Comparison of ENCODE assay signal across 8 mouse cellular contexts in the genomic region with DNA sequence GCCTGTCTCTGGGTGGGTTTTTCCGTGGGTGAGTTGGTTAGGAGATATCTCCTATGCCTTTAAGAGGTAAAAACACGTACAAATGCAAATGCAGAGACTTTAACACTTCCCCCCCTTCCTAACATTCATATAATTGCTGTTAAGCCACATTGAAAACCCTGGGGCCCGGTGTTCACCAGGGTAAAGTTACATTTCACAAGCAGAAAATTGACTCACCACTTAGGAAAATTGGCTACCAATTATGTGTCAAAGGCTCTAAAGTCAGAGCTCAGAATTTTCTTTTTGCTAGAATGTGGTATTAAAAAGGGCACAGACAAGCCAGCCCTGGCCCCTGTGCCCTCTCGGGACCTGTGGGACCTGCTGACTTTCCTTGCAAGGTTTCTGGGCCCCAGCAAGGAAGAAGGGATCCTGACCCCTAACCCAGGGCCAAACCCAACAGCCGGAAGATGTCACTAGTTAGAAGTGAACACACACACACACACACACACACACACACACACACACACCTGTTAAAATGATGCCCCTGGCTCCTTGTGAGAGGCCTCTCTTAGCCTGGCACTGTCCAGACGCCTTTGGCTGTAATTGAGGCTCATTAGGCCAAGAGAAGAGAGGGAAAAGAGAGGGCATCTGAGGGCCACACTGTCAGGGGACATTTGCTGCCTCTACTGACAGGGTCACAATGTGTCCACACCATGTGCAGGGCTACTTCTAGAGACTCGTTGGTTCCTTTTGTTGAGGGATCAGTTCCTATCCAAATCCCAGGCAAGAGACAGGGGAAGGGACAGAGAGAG. TPM values are rescaled to one million over a fixed set of nuclear protein-coding genes. Genes with fewer than 3 reads are reported as not detected.
DNase-seq lines count a peak whose midpoint lies in the region; ATAC-seq and TF ChIP-seq lines count a peak whose summit lies in the region.
"Had no signal": no experiment of that assay in that cellular context is flagged by ENCODE, and none has a peak within 500 bp of the region (broad histone marks: within the 10 kb centered on the region; RNA-seq: fewer than 3 reads in every experiment).

No protein-coding gene starts in this region.

- no peaks in the 10 kb centered on the region for H3K27me3 ChIP-seq in kidney, embryonic 16.5 days (ENCODE audit: insufficient read depth, low read length)
- H3K27me3 ChIP-seq in embryonic facial prominence, embryonic 15.5 days = no peaks in the 10 kb centered on the region; the same call in 1 of the 2 replicates
- H3K27me3 ChIP-seq in hindbrain, embryonic 13.5 days = no peaks in the 10 kb centered on the region
- no peaks in the 10 kb centered on the region for H3K27me3 ChIP-seq in midbrain, postnatal 0 days (ENCODE audit: insufficient read depth, low read length)

- H3K4me3 ChIP-seq in kidney, embryonic 16.5 days (ENCODE audit: low read length) = peak overlapping the region; percentile 38; the same call in 1 of the 2 replicates
- no peak overlapping the region for H3K4me3 ChIP-seq in embryonic facial prominence, embryonic 15.5 days (replicated peaks)
- H3K4me3 ChIP-seq in hindbrain, embryonic 13.5 days = no peak overlapping the region
- 0 out of 2 replicates have a peak overlapping the region, but pooled peaks have one; percentile 27 for H3K4me3 ChIP-seq in midbrain, postnatal 0 days (ENCODE audit: low read depth, low read length)

- ATAC-seq in kidney, embryonic 16.5 days (ENCODE audit: low FRiP score, low TSS enrichment) = 0 out of 2 replicates have a peak, but pooled peaks have one; percentile 28
- ATAC-seq in embryonic facial prominence, embryonic 15.5 days (ENCODE audit: insufficient number of reproducible peaks, low FRiP score, low TSS enrichment, low read depth) = no peak
- peak; percentile 27 for ATAC-seq in hindbrain, embryonic 13.5 days (ENCODE audit: low FRiP score)
- ATAC-seq in midbrain, postnatal 0 days (ENCODE audit: low FRiP score) = no peak

- H3K4me2 ChIP-seq in kidney, embryonic 16.5 days (replicated peaks; ENCODE audit: low read depth, low read length) = peak overlapping the region; percentile 61
- H3K4me2 ChIP-seq in embryonic facial prominence, embryonic 15.5 days (replicated peaks) = peak overlapping the region; percentile 45; the same call in 1 of the 2 replicates
- peak overlapping the region; percentile 55 for H3K4me2 ChIP-seq in hindbrain, embryonic 13.5 days
- H3K4me2 ChIP-seq in midbrain, postnatal 0 days (ENCODE audit: low read depth, low read length, poor library complexity, severe bottlenecking) = no peak overlapping the region

- TF ChIP-seq CTCF in midbrain, postnatal 0 days (IDR thresholded peaks at IDR 0.05) = no peak

- H3K27ac ChIP-seq in kidney, embryonic 16.5 days (ENCODE audit: low read length) = peak overlapping the region; percentile 83
- H3K27ac ChIP-seq in embryonic facial prominence, embryonic 15.5 days (replicated peaks) = 0 out of 2 replicates have a peak overlapping the region, but pooled peaks have one; percentile 45
- H3K27ac ChIP-seq in hindbrain, embryonic 13.5 days = peak overlapping the region; percentile 72; the same call in 1 of the 2 replicates
- H3K27ac ChIP-seq in midbrain, postnatal 0 days (ENCODE audit: low read depth, low read length) = no peak overlapping the region

- 37% methylated on average over 7 of the region's 7 CpGs for WGBS in kidney, embryonic 16.5 days
- WGBS in embryonic facial prominence, embryonic 15.5 days = 32% methylated on average over 7 of the region's 7 CpGs
- WGBS in hindbrain, embryonic 13.5 days = 38% methylated on average over 7 of the region's 7 CpGs
- 56% methylated on average over 7 of the region's 7 CpGs for WGBS in midbrain, postnatal 0 days

- H3K4me1 ChIP-seq in kidney, embryonic 16.5 days (ENCODE audit: insufficient read depth, low read length) = peaks cover 18% of the 10 kb centered on the region
- H3K4me1 ChIP-seq in embryonic facial prominence, embryonic 15.5 days = peaks cover 19% of the 10 kb centered on the region
- H3K4me1 ChIP-seq in hindbrain, embryonic 13.5 days (replicated peaks) = peaks cover 52% of the 10 kb centered on the region
- H3K4me1 ChIP-seq in midbrain, postnatal 0 days (ENCODE audit: insufficient read depth, low read length) = no peaks in the 10 kb centered on the region

- H3K36me3 ChIP-seq in kidney, embryonic 16.5 days (ENCODE audit: insufficient read depth, low read length) = no peaks in the 10 kb centered on the region
- H3K36me3 ChIP-seq in embryonic facial prominence, embryonic 15.5 days = no peaks in the 10 kb centered on the region
- no peaks in the 10 kb centered on the region for H3K36me3 ChIP-seq in hindbrain, embryonic 13.5 days
- no peaks in the 10 kb centered on the region for H3K36me3 ChIP-seq in midbrain, postnatal 0 days (ENCODE audit: insufficient read depth, low read length)

- no peak overlapping the region for H3K9ac ChIP-seq in kidney, embryonic 16.5 days (replicated peaks; ENCODE audit: low read length)
- H3K9ac ChIP-seq in embryonic facial prominence, embryonic 15.5 days = no peak overlapping the region
- peak overlapping the region; percentile 69; the same call in 1 of the 2 replicates for H3K9ac ChIP-seq in hindbrain, embryonic 13.5 days
- H3K9ac ChIP-seq in midbrain, postnatal 0 days (replicated peaks; ENCODE audit: low read length, poor library complexity, severe bottlenecking) = no peak overlapping the region

- DNase-seq in kidney, adult 8-10 months = no peak
- no peak for DNase-seq in midbrain, postnatal 0 days (ENCODE audit: low spot score)
- DNase-seq in gastrocnemius, postnatal 25 days = no peak
- no peak for DNase-seq in left cerebral cortex, adult 11 months (ENCODE audit: low spot score)
- DNase-seq: cerebellum, adult 8-10 months had no signal

- no peaks in the 10 kb centered on the region for H3K9me3 ChIP-seq in kidney, embryonic 16.5 days (ENCODE audit: low read length)
- no peaks in the 10 kb centered on the region for H3K9me3 ChIP-seq in embryonic facial prominence, embryonic 15.5 days (replicated peaks)
- H3K9me3 ChIP-seq in hindbrain, embryonic 13.5 days = no peaks in the 10 kb centered on the region
- no peaks in the 10 kb centered on the region for H3K9me3 ChIP-seq in midbrain, postnatal 0 days (ENCODE audit: low read length)

RNA-seq across cellular contexts. Expression of gene Ebf1, which starts 48.8 kb away (rescaled TPM):
- 24.1 and 26.2 TPM in 2 replicates for polyA plus RNA-seq in kidney, embryonic 16.5 days (2015; fragmentation: Nextera tagmentation; extraction: Ambion mirVana)
- 62.3 and 65.7 TPM in 2 replicates for polyA plus RNA-seq in embryonic facial prominence, embryonic 15.5 days (2015; fragmentation: Nextera tagmentation; extraction: Ambion mirVana)
- 135 and 159 TPM in 2 replicates for polyA plus RNA-seq in hindbrain, embryonic 13.5 days (2015; fragmentation: Nextera tagmentation; extraction: Ambion mirVana)
- 27.1 and 27.2 TPM in 2 replicates for total RNA-seq in midbrain, postnatal 0 days (2014; rRNA removed)
- 30.0 and 30.5 TPM in 2 replicates for polyA plus RNA-seq in midbrain, postnatal 0 days (2015; fragmentation: Nextera tagmentation; extraction: Ambion mirVana)
- 10 to 100 TPM in 1 of 2 experiments, 1 to 10 TPM in 1; 9.3 to 14.0 TPM for total RNA-seq in gastrocnemius, postnatal 25 days (2021)

Comparison
In these comparisons a context has a peak if more than half of its experiments do, and no peak if none do; other contexts are left out.
1. ATAC-seq: peak in kidney, embryonic 16.5 days (single experiment) and hindbrain, embryonic 13.5 days (single experiment); none in embryonic facial prominence, embryonic 15.5 days (single experiment) and midbrain, postnatal 0 days (single experiment).
2. H3K4me3 ChIP-seq: peak in kidney, embryonic 16.5 days (single experiment) and midbrain, postnatal 0 days (single experiment); none in embryonic facial prominence, embryonic 15.5 days (single experiment) and hindbrain, embryonic 13.5 days (single experiment).